Mouse (Mus musculus) testis, adult 2 months (tissue): ENCODE results near the gene Lzts2. TPM values are rescaled to one million over a fixed set of nuclear protein-coding genes. Genes with fewer than 3 reads are reported as not detected.

Source experiments
- H3K27ac ChIP-seq: fragments of 200-500 bp; 2 replicates; pipeline ENCODE4 v1.5.1; 2012; ENCODE audit warnings: low read depth, low read length; ENCODE audit not compliant: control insufficient read depth, insufficient read depth
- H3K27me3 ChIP-seq: fragments of 200-500 bp; 2 replicates; pipeline ENCODE4 v1.6.1; 2012; ENCODE audit warnings: mild to moderate bottlenecking, low read length, moderate library complexity; ENCODE audit not compliant: control insufficient read depth, insufficient read depth
- H3K36me3 ChIP-seq: fragments of 200-500 bp; 2 replicates; pipeline ENCODE4 v1.6.1; 2012; ENCODE audit warnings: mild to moderate bottlenecking, low read length; ENCODE audit not compliant: control insufficient read depth, insufficient read depth
- H3K4me1 ChIP-seq: fragments of 200-500 bp; 2 replicates; pipeline ENCODE4 v1.6.1; 2012; ENCODE audit warnings: low read length; ENCODE audit not compliant: control insufficient read depth, insufficient read depth
- H3K4me3 ChIP-seq: fragments of 200-500 bp; 2 replicates; pipeline ENCODE4 v1.5.1; 2012; ENCODE audit warnings: low read depth, mild to moderate bottlenecking, low read length, moderate library complexity, mixed read lengths; ENCODE audit not compliant: control insufficient read depth
- CTCF ChIP-seq: fragments of 200-500 bp; IDR thresholded peaks from 2 replicates; pipeline ENCODE4 v1.5.1; 2012; ENCODE audit warnings: low read depth, mild to moderate bottlenecking, inconsistent platforms, low read length, moderate library complexity; ENCODE audit not compliant: control insufficient read depth, insufficient read depth, insufficient replicate concordance
- POLR2A ChIP-seq: fragments of 200-500 bp; IDR thresholded peaks from 2 replicates; pipeline ENCODE4 v1.6.1; 2012; ENCODE audit warnings: low read depth, mild to moderate bottlenecking, inconsistent platforms, low read length, moderate library complexity; ENCODE audit not compliant: control insufficient read depth
- polyA plus RNA-seq: library from polyadenylated mRNA; depleted of rRNA; stranded (reverse); fragments of >200 nt; gene quantifications from 2 replicates; pipeline ENCODE4 v1.2.3, GENCODE M21; 2012

Lzts2 gene
- polyA plus RNA-seq, 1 experiment = 36.2 TPM

- Histone ChIP-seq H3K27ac (0 out of 2 replicates have a peak overlapping the region, but pooled peaks have one; percentile 17), H3K36me3 (peaks cover 1% of the 10 kb centered on the region; the same call in 1 of the 2 replicates)
- TF ChIP-seq POLR2A = no peak
- TF ChIP-seq CTCF = no peak
Measured at GRCm38 (mm10) chr19:44983366-44983765, 30.8 kb upstream of the Lzts2 start.

GRCm38 (mm10) chr19:44984420-44984819 lies 29.8 kb upstream of the Lzts2 start:
- Histone ChIP-seq H3K4me3 (peak overlapping the region; percentile 71), H3K27ac (peak overlapping the region; percentile 56), H3K27me3 (0 out of 2 replicates have a peak, but pooled peaks cover 2% of the 10 kb centered on the region), H3K36me3 (peaks cover 1% of the 10 kb centered on the region; the same call in 1 of the 2 replicates), H3K4me1 (peaks cover 6% of the 10 kb centered on the region)
- no peak for TF ChIP-seq CTCF

More at GRCm38 (mm10) chr19:44983366-44983765, 30.8 kb upstream of the Lzts2 start:
- H3K4me1 ChIP-seq = no peaks in the 10 kb centered on the region
- no peaks in the 10 kb centered on the region for H3K27me3 ChIP-seq
- peak overlapping the region; percentile 83 for H3K4me3 ChIP-seq

DNA sequence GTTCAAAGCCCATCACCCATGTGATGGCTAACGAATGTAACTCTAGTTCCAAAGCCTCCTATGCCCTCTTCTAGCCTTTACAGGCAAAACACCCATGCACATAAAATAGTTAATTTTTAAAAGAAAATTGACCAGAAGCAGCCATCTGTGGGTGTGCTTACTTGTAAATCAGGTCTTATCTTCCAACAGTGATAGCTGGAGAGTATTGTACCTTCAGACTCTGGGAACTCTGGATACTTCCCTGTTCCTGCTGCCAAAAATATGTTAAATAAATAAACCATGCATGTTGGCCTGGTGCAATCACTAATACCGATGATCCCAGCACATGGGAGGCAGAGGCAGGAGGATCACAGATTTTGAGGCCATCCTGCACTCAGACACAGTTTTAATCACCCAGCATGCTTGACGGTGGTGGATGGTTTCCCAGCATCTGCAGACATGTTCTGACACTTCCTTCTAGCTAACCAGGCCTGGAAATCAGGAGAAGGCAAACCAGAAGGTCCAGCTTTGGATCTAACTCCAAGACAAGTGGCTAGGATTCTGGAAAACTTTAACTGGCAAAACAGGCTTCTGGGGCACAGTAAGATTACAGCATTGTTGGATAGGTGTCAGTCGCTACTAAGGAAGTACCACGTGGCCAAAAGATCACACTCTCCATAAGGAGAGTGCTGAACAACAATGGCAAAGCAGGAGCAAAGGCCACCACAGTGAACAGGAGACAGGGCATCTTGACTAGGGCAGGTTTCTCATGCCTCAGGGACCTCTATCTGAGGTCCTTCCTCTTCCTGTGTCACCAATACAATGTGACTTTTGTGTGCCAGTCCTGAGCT lies 28.8 kb upstream of the Lzts2 start:
- Histone ChIP-seq H3K27ac (no peak overlapping the region), H3K36me3 (no peaks in the 10 kb centered on the region; the same call in 1 of the 2 replicates), H3K4me1 (peaks cover 10% of the 10 kb centered on the region), H3K27me3 (0 out of 2 replicates have a peak, but pooled peaks cover 2% of the 10 kb centered on the region), H3K4me3 (peak overlapping the region; percentile 71)
- no peak for TF ChIP-seq POLR2A
- no peak for TF ChIP-seq CTCF

DNA sequence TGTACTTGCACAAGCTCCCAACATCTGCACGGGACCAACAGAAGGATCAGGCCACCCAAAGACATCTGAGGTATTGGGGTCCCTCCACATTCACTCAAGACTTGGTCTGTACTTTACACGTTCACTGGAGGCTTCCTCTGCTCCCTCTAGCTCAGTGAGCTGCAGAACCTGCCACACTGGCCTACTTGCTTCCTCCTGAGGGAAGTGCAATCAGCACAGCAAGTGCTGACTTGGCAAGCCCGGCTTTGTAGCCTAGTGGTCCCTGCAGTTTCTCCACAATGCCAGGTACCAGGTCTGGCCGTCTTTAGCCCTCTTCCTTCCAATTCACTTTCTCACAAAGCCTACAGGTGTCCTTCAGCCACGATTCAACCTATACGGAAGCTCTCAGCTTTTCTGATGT lies 27.2 kb upstream of the Lzts2 start:
- TF ChIP-seq POLR2A (no peak), CTCF (no peak)
- Histone ChIP-seq H3K4me3 (no peak overlapping the region), H3K36me3 (no peaks in the 10 kb centered on the region; the same call in 1 of the 2 replicates), H3K27me3 (0 out of 2 replicates have a peak, but pooled peaks cover 2% of the 10 kb centered on the region), H3K27ac (no peak overlapping the region), H3K4me1 (peaks cover 10% of the 10 kb centered on the region)

DNA sequence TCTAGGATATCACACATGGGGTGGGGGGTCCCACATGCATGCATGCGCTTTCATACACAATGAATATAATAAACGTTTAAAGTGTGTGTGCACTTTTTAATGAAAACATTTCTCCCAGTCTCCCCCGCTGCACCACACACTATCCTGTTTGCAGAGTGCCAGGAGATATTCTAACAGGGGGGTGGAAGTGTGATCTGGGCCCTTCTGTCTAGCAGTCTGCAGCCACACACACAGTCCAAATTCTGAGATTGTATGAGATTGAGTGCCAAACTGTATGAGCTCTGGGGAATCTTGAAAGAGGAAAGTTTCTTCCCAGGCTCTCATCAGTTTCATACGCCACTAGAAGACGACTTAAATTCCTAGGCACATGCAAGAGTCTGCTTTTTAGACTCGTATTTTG lies 26.4 kb upstream of the Lzts2 start:
- H3K4me3 ChIP-seq = no peak overlapping the region
- H3K36me3 ChIP-seq = no peaks in the 10 kb centered on the region; the same call in 1 of the 2 replicates
- TF ChIP-seq POLR2A (no peak), CTCF (no peak)
- H3K27me3 ChIP-seq = 0 out of 2 replicates have a peak, but pooled peaks cover 2% of the 10 kb centered on the region
- no peak overlapping the region for H3K27ac ChIP-seq
- H3K4me1 ChIP-seq = peaks cover 14% of the 10 kb centered on the region

DNA sequence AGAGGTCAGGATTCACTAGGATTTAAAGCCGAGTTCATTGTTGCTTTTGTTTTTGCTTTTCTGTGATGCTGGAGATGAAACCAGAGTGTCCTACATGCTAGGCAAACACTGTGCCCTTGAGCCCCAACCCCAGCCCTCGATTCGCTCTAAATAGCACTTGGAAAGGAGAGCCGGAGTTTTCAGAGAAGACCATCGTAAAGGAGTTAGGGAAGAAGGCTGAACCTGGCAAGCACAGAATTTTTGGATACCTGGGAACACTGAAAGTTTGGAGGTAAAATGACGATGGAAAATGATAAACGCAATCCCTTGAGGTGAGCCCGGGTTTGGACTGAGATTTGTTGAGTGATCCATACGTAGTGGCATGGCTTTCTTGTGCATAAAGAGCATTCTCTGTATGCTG lies 25.9 kb upstream of the Lzts2 start:
- no peak for TF ChIP-seq CTCF
- TF ChIP-seq POLR2A = no peak
- Histone ChIP-seq H3K27ac (no peak overlapping the region), H3K36me3 (no peaks in the 10 kb centered on the region; the same call in 1 of the 2 replicates), H3K4me1 (peaks cover 14% of the 10 kb centered on the region), H3K4me3 (peak overlapping the region; percentile 78; the same call in 1 of the 2 replicates), H3K27me3 (0 out of 2 replicates have a peak, but pooled peaks cover 2% of the 10 kb centered on the region)

DNA sequence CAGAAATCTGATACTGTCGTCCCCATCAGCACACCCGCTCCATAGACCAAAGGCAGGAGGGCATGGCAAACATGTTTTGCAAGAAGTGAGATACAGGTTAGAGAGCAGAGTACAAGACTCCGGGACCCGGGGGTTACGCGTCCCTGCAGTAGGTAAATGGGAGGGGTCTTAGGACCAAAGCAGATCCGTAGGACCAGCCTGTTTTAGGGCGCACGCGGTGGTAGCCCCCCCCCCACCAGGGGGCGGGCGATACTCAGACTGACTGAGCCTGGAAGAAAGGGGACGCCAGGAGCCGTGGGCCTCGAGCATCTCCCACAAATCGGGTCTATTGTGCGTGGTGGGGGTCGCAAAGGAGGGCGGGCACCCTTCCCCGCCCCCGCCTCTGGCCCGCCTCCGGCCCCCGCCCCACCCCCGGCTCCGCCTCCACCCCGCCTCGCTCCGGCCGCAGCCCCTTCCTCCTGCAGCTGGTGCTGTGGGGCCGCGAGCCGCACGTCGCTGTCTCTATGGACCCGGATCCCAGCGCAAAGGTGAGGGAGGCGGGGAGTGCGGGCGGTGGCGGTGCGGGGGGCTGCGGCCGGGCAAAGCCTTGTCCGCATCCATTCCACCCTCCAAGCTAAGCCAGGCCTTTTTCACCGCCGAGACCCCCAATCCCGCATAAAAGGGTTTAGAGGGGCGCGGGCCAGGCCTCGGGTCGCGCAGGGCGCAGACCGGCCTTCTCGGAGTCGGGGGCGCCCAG lies 25.2 kb upstream of the Lzts2 start, which contains the start of gene Sema4g:
Sema4g (plus strand) TSS at position 271 of the 736 bp plus-strand sequence.
- Histone ChIP-seq H3K4me3 (peak within 1 kb of the TSS; percentile 78), H3K36me3 (no peaks in the 10 kb centered on the region), H3K4me1 (peaks cover 14% of the 10 kb centered on the region), H3K27me3 (0 out of 2 replicates have a peak, but pooled peaks cover 2% of the 10 kb centered on the region), H3K27ac (no peak within 1 kb of the TSS)
- TF ChIP-seq POLR2A = no peak
- TF ChIP-seq CTCF = no peak
